Mouse (Mus musculus): ENCODE data around the gene Myl6b.
"Not testable (repeated sequence)": the region's sequence is repeated elsewhere in the genome, so short reads cannot be mapped to it uniquely, and the experiment has no call there.

Myl6b gene

DNA sequence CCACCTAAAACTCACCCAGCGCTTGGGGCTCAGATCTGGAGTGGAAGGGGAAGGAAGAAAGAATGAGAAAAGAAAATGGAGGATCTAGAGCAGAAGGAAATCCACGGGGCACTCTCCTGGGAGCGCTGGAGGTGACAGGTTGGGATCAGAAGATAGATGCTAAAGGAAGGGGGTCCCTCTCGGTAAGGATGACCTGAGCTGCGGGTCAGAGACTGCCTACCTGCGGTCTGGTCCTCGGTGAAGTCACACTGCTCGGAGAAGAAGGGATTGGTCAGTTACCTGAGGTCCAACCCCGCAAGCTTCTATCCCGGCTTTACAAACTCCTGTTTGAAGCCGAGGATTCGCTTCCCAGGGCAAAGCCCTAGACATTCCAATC, 5.2 kb downstream of the Myl6b start:
- DNase-seq = peak in 1 of 2 experiments; percentile 69

DNA sequence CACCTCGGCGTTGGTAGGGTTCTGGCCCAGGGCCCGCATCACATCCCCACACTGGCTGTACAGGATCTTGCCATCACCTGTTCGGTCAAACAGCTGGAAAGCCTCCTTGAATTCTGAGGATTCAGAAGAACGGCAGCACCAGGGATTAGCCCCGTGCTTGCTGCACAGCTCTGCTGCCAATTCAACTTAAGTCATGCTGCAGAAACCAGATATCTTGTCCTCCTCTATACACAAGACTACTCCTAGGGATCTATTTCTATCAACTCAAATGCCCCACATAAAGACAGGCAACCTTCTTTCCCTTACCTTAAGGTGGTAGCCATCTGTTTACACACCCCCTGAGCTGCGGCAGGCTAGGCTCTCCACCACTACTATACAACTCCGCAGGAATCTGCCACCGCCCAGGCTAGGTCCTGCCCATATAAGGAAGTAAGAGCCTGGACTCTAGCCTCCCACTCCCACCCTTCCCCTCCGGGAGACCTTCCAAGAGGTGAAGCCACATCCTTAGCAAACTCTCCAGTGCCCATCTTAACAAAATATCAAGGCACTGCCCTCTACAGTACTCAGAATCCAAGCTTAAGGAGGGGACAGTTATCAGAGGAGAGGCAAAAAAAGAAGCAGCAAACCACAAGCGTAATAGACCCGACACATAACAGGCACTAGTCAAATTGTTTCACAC, 5.7 kb downstream of the Myl6b start:
- DNase-seq = peak; percentile 73 to 74

DNA sequence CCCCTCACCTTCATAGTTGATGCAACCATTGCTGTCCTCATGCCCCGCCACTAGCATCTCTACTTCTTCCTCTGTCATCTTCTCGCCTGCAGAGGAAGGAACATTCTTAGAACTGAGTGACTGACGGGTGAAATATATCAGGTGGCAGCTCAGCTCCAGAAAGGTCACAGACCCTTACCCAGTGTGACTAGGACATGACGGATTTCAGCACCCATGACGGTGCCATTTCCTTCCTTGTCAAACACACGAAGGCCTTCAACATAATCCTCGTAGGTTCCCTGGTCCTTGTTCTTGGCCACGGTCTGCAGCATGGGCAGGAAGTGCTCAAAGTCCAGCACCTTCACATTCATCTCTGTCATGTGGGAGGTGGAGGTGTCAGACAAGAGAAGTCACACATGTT, 6.4 kb downstream of the Myl6b start:
- DNase-seq = not testable (repeated sequence)

DNA sequence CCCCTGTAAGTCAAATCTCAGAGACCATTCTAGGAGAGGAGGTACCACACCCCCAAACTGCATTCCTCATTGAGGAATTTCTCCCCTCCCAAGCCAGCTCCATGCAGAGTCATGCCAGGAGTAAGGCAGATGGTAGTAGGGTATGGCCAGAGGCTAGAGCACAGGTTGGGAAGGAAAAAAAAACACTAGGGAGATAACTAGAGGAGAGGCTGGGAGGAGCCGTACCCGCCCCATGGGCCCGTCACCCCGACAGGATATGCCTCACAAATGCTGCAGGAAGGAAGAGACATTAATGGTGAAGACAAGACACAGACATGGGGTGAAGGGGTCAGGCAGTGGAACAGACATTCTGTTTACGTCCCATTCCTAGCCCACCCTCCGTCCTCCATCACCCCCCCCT, 7.0 kb downstream of the Myl6b start:
- DNase-seq = peak; percentile 27 to 39

- peak; percentile 24 to 27 for DNase-seq
Observed at GRCm38 (mm10) chr10:128490912-128491311, 7.6 kb downstream of the Myl6b start.

- peak; percentile 24 to 34 for DNase-seq
Observed at GRCm38 (mm10) chr10:128490232-128490631, 8.3 kb downstream of the Myl6b start.

DNA sequence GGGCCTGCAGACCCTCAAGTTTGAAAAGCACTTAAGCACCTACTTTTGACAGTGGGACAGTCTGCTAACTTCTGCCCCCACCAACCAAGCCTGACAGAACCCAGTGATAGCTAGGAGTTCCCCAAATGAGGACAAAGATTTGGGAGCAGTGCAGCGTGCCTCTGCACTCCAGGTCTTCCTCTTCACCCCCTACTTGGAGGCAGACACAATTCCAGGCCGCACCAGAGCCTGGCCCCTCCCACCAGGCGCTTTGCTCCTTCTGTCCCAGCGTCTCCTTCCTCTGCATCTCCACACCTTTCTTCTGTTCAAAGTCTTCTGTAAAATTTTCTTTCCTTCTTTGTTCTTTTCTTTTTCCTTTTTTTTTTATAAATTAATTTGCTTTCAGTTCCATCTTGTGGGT, 8.7 kb downstream of the Myl6b start:
- peak in 1 of 2 experiments; percentile 19 for DNase-seq

DNA sequence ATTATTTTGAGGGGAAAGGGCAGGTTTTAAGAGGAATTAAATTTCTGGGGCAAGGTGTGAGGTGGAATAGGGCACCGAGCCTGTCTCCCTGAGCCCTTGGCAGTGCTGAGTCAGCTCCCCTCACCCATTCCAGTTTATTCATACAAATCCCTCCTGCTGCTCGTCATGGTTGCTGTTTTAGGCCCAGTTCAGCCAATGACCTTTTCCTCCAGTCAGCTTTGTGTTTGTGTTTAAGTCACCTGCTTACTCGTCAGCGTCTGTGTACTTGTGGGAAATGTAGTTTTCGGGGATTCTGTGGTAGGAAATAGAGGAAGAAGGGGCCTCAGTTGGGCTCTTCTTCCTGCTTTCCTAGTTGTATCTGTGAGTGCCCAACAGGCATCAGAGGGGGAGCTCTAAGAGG, 9.1 kb downstream of the Myl6b start:
- DNase-seq = peak in 1 of 2 experiments; percentile 15

DNA sequence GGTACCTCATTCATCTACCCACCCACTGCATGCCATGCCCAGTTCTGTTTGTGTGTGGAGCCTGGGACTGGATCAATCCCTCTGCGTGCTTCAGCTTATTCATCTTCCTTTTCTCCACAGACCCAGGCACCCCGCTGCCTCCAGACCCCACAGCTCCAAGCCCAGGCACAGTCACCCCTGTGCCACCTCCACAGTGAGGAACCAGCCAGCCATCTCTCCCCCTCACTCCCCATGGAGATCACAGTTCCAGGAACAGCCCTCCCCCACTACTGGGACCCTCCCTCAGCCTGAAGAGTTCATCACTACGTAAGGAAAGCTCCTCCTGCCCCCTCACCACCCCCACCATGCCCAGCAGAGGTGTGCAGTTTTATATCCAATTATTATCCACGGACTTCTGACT, 9.7 kb downstream of the Myl6b start:
- DNase-seq = peak; percentile 26 to 32

- peak; percentile 78 to 83 for DNase-seq
Observed at GRCm38 (mm10) chr10:128487861-128488712, 10.4 kb downstream of the Myl6b start.

DNA sequence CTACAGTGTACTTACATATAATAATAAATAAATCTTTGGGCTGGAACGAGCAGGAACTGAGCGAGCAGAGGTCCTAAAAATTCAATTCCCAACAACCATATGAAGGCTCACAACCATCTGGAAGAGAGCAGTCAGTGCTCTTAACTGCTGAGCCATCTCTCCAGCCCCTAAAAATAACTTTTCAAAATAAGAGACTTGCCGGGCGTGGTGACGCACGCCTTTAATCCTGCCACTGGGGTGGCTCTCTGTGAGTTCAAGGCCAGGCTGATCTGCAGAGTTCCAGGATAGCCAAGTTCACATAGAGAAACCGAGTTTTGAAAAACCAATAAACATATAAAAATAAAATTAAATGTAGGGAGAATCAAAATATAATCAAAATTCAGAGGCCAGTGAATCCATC, 12.1 kb downstream of the Myl6b start:
- DNase-seq = no peak

GRCm38 (mm10) chr10:128474366-128474765, 24.1 kb downstream of the Myl6b start:
- DNase-seq = no peak

GRCm38 (mm10) chr10:128460270-128460630, 38.2 kb downstream of the Myl6b start:
- DNase-seq = peak in 1 of 2 experiments; percentile 35

DNA sequence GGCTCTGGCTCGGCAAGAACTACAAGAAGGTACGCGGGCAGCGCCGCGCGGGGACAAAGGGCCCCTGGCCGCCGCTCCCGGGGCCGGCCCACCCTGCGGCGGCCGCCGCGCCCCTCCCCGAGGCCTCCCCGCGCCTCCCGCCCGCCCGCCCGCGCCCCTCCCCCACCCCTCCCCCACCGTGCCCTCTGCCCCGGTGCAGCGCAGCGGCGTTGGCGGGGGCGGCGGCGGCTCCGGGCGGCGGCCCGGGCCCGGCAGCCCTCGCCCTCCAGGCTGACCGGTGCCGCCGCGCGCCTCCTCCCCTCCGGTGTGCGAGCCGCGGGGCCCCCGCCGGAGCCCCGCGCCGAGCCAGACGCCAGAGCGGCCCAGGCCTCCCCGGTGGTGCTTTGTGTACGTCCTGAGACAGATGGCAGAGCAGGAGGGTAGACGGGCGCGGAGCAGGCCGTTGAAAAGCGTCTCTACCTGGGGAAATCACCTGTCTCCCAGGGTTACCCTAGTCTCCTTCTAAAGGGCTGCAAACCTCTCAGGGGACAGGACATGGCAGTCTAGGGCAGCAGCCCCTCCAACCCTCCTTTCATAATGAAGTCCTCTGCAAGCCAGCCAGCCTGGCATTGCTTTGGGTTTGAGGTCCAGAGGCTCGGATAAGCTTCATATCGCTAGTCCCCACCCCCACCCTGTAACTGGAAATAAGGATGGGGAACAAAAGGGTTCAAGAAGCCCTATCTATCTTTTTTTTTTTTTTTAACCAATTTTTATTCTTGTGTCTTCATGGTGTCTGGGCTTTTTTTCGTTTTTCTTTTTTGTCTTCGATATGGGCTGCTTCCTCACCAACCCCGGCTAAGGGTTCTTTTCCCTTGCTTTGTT, 38.8 kb downstream of the Myl6b start:
- DNase-seq = peak; percentile 65 to 72

DNA sequence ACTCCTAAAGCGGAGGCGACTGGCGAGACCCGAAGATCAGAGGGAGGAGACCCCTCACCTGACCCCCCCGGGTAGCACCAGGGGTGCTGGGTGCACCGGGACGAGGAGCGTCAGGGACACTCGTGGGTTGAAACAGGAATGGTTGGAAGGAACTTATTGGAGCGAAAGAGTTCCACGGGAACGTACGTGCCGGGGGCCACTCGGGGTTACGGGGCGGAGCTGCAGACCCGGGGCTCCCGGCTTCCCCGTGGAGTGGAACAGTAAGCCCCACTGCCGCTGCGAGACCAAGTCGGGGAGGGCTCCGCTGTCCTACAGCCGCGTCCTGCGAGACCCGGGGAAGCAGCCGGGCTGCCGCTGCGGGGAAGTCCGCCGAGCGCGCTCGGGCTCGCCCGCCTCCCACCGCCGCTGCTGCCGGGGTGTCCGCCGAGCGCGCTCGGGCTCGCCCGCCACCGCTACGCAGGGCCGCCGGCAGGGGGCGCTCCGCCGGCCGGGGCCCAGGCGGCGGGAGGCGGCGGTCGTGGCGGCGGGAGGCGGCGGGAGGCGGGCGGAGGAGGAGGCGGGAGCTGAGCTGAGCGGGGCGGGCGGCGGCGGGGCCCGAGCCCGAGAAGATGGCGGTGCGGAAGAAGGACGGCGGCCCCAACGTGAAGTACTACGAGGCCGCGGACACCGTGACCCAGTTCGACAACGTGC, 39.6 kb downstream of the Myl6b start, which contains the start of gene Smarcc2:
Gene Smarcc2 (plus strand): TSS at position 530 of the 690 bp plus-strand sequence.
- DNase-seq = peak; percentile 92 to 95

DNA sequence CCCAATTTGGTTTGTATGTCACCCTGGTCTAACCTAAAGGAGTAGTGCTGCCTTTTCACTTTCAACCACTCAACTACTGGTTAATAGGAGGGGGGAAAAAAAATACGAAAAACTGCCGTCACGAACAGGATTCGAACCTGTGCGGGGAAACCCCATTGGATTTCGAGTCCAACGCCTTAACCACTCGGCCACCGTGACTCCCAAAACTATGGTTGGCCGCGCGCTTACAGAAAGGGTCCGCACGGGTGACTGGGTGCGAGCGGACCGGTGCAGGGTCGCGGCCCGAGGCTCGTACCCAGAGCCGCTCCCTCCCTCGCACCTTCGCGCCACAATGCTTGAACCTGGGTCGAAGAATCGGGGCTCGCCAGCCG, 40.2 kb downstream of the Myl6b start:
- peak; percentile 96 to 97 for DNase-seq

DNA sequence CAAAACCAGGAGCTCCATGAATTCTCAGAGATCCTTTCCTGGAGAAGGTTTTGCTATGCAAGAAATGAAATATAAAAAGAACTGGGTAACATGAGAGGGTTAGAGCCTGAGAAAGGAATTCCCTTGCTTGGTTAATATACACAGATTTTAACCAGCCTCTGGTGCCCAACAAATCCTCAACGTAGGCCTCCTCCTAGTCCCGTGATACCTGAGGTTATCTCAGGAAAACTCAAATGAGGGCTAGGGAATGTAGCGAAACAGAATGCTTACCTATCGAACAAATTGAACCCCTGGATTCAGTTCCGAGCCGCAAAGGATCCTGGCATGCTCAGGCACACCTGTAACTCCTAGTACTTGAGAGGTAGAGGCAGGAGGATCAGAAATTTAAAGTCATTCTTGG, 40.8 kb downstream of the Myl6b start:
- no peak for DNase-seq

- peak; percentile 90 to 94 for DNase-seq
Observed at GRCm38 (mm10) chr10:128455280-128455679, 43.2 kb downstream of the Myl6b start.

- no peak for DNase-seq
Observed at GRCm38 (mm10) chr10:128454471-128454870, 44.0 kb downstream of the Myl6b start.

- no peak for DNase-seq
Observed at GRCm38 (mm10) chr10:128451014-128451413, 47.5 kb downstream of the Myl6b start.

DNA sequence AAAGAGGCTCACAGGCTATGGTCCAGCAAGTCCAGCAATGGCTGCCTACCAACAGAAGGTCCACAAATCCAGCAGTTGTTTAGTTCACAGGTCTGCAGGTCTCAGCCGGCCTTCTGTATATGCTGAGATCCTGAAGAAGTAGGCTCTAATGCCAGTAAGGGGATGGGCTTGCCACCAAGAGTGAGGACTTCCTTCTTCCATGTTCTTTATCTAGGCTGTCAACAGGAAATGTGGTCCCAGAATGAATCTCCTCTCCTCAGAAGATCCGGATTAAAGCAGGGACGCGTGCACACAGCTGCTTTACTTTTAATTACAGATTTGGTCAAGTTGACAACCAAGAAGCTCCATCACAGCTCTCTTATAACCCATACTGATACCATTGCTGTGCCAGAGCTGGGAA, 53.1 kb downstream of the Myl6b start:
- no peak for DNase-seq

DNA sequence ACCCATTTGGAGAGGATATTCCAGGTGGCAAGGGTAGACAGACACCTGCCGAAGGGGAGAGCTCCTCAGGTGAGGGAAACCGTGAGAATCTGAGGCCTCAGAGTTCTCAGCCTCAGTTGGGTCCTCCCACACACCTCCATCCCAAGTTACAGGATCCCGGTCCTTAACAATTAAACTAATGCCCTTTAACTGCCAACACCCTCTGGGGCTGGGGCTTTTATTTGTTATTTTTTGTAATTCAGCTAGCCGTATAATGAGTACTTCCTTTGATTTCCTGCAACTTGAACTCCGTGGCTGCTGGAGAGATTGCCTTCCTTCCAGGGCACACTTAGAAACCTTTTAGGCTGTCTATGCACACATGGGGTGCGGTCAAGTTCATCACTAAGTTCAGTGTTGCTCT, 54.1 kb downstream of the Myl6b start:
- no peak for DNase-seq

All from cerebellum, postnatal 10 days (tissue).